Comparison of ENCODE assay signal across 39 mouse cellular contexts in genomic region chr11:53774659-53775255, GRCm38 (mm10). TPM values are rescaled to one million over a fixed set of nuclear protein-coding genes. Genes with fewer than 3 reads are reported as not detected.
A peak's percentile ranks its signal among the peaks of the same experiment; 100 is the strongest.
DNase-seq lines count a peak whose midpoint lies in the region; ATAC-seq lines count a peak whose summit lies in the region.
"Had no signal": no experiment of that assay in that cellular context is flagged by ENCODE, and none has a peak within 500 bp of the region (broad histone marks: within the 10 kb centered on the region; RNA-seq: fewer than 3 reads in every experiment).

No protein-coding gene starts in this region.

- no peak overlapping the region for H3K4me2 ChIP-seq in midbrain, embryonic 11.5 days
- no peak overlapping the region for H3K4me2 ChIP-seq in midbrain, embryonic 15.5 days
- H3K4me2 ChIP-seq: embryonic facial prominence, embryonic 13.5 days; forebrain, embryonic 15.5 days; heart, embryonic 11.5 days; hindbrain, embryonic 14.5 days; midbrain, embryonic 13.5 days had no signal

- H3K9me3 ChIP-seq in midbrain, embryonic 11.5 days (ENCODE audit: control insufficient read depth, low read length): no peaks in the 10 kb centered on the region
- no peaks in the 10 kb centered on the region for H3K9me3 ChIP-seq in midbrain, embryonic 15.5 days
- H3K9me3 ChIP-seq: embryonic facial prominence, embryonic 13.5 days; forebrain, embryonic 10.5 days; forebrain, embryonic 15.5 days; megakaryocyte, embryonic 14.5 days; midbrain, embryonic 13.5 days had no signal

- no peak overlapping the region for H3K4me3 ChIP-seq in midbrain, embryonic 11.5 days (ENCODE audit: low read depth, low read length)
- H3K4me3 ChIP-seq in midbrain, embryonic 15.5 days: no peak overlapping the region
- H3K4me3 ChIP-seq: embryonic facial prominence, embryonic 13.5 days; forebrain, embryonic 10.5 days; forebrain, embryonic 15.5 days; midbrain, embryonic 13.5 days had no signal

- peaks cover 4% of the 10 kb centered on the region for H3K4me1 ChIP-seq in midbrain, embryonic 11.5 days (ENCODE audit: control insufficient read depth, insufficient read depth, low read length)
- peaks cover 10% of the 10 kb centered on the region for H3K4me1 ChIP-seq in midbrain, embryonic 15.5 days

- no peaks in the 10 kb centered on the region for H3K36me3 ChIP-seq in midbrain, embryonic 11.5 days (ENCODE audit: control insufficient read depth, insufficient read depth, low read length)
- no peaks in the 10 kb centered on the region for H3K36me3 ChIP-seq in midbrain, embryonic 15.5 days (replicated peaks)
- H3K36me3 ChIP-seq: forebrain, embryonic 15.5 days; midbrain, embryonic 13.5 days had no signal

- intact Hi-C loops in heart, postnatal 10 days (cut with DNase I): no loop called here

- no peak overlapping the region for H3K9ac ChIP-seq in midbrain, embryonic 11.5 days (ENCODE audit: low read length)
- H3K9ac ChIP-seq in midbrain, embryonic 15.5 days: no peak overlapping the region
- H3K9ac ChIP-seq: forebrain, embryonic 15.5 days; hindbrain, embryonic 14.5 days; midbrain, embryonic 13.5 days had no signal

- peaks cover 2% of the 10 kb centered on the region; the same call in 1 of the 2 replicates for H3K27me3 ChIP-seq in midbrain, embryonic 11.5 days (ENCODE audit: control insufficient read depth, insufficient read depth, low read length)
- H3K27me3 ChIP-seq in midbrain, embryonic 15.5 days (replicated peaks): peaks cover 17% of the 10 kb centered on the region; the same call in 1 of the 2 replicates
- H3K27me3 ChIP-seq: forebrain, embryonic 15.5 days; megakaryocyte, embryonic 14.5 days had no signal

- no peak for ATAC-seq in midbrain, embryonic 11.5 days (ENCODE audit: low FRiP score)
- ATAC-seq in midbrain, embryonic 15.5 days (replicated peaks): no peak
- peak; percentile 5 for ATAC-seq in inflammation-experienced regulatory T-cells, adult 6 months
- ATAC-seq: forebrain, embryonic 15.5 days; midbrain, embryonic 13.5 days had no signal

- peak; percentile 17 to 64 for DNase-seq in heart, adult 18-20 months
- DNase-seq in heart, postnatal 10 days: no peak
- DNase-seq in midbrain, embryonic 11.5 days (ENCODE audit: low spot score, missing footprints): peak; percentile 17
- DNase-seq in CD4-positive, CD25-positive, alpha-beta regulatory T cell, adult 2 months (ENCODE audit: low read depth, low spot score): peak; percentile 42
- DNase-seq in kidney, adult 9 months: no peak
- no peak for DNase-seq in cerebellum, adult 9-11 months
- DNase-seq: B cell, adult 2 months; cerebellum, adult 8-10 months; cerebellum, postnatal 36 days; embryo, embryonic 11 days; kidney, adult 8-10 months; kidney, postnatal 10 days; layer of hippocampus, postnatal 36 days; liver; lung, postnatal 4 days; right cerebral cortex, postnatal 14 days; thymus, postnatal 4 days had no signal

- no peak overlapping the region for H3K27ac ChIP-seq in midbrain, embryonic 11.5 days (ENCODE audit: low read depth, low read length)
- H3K27ac ChIP-seq in midbrain, embryonic 15.5 days: no peak overlapping the region
- H3K27ac ChIP-seq: embryonic facial prominence, embryonic 13.5 days; forebrain, embryonic 10.5 days; forebrain, embryonic 15.5 days; hindbrain, embryonic 14.5 days; midbrain, embryonic 13.5 days had no signal

- 88% methylated on average over 13 of the region's 13 CpGs for WGBS in midbrain, embryonic 11.5 days
- WGBS in midbrain, embryonic 15.5 days: 85% methylated on average over 13 of the region's 13 CpGs

RNA-seq across cellular contexts. Expression of gene Gm17334, which starts 1.8 kb away (rescaled TPM):
- total RNA-seq in heart, adult 18-20 months (2021): under 1 TPM in 1 of 2 experiments, not detected in 1; 0.30 TPM
- total RNA-seq in heart, postnatal 10 days (2021): under 1 TPM in 1 of 2 experiments, not detected in 1; 0.30 TPM
- polyA plus RNA-seq in midbrain, embryonic 11.5 days (2014; fragmentation: Nextera tagmentation; extraction: Ambion mirVana): not detected in 2 replicates
- not detected in 2 replicates for polyA plus RNA-seq in midbrain, embryonic 15.5 days (2015; fragmentation: Nextera tagmentation; extraction: Ambion mirVana)
- polyA plus RNA-seq in inflammation-experienced regulatory T-cells, adult 6 months (2017; shearing (Covaris generic)): 1 to 10 TPM; 5.6 to 9.0 (median 6.7) TPM
- total RNA-seq: gastrocnemius, adult 18-20 months; monocyte, adult 5-6 weeks had no signal
- polyA plus RNA-seq: embryonic facial prominence, embryonic 13.5 days; forebrain, embryonic 10.5 days; forebrain, embryonic 15.5 days; hindbrain, embryonic 14.5 days; limb, embryonic 11.5 days; midbrain, embryonic 13.5 days; neural tube, embryonic 14.5 days had no signal

RNA-seq across cellular contexts. Expression of gene Irf1, which starts 4.9 kb away (rescaled TPM):
- total RNA-seq in heart, adult 18-20 months (2021): 10 to 100 TPM; 18.7 to 23.9 TPM
- 10 to 100 TPM; 15.3 to 18.4 TPM for total RNA-seq in heart, postnatal 10 days (2021)
- 2.8 and 3.7 TPM in 2 replicates for polyA plus RNA-seq in midbrain, embryonic 11.5 days (2014; fragmentation: Nextera tagmentation; extraction: Ambion mirVana)
- polyA plus RNA-seq in midbrain, embryonic 15.5 days (2015; fragmentation: Nextera tagmentation; extraction: Ambion mirVana): 2.6 and 3.1 TPM in 2 replicates
- polyA plus RNA-seq in inflammation-experienced regulatory T-cells, adult 6 months (2017; shearing (Covaris generic)): 100 to 1,000 TPM; 273 to 355 (median 291) TPM

RNA-seq across cellular contexts. Expression of gene Il5, which starts 54.2 kb away (rescaled TPM):
- total RNA-seq in heart, adult 18-20 months (2021): not detected
- not detected for total RNA-seq in heart, postnatal 10 days (2021)
- polyA plus RNA-seq in midbrain, embryonic 11.5 days (2014; fragmentation: Nextera tagmentation; extraction: Ambion mirVana): not detected in 2 replicates
- not detected in 2 replicates for polyA plus RNA-seq in midbrain, embryonic 15.5 days (2015; fragmentation: Nextera tagmentation; extraction: Ambion mirVana)
- not detected for polyA plus RNA-seq in inflammation-experienced regulatory T-cells, adult 6 months (2017; shearing (Covaris generic))
- total RNA-seq: adrenal gland, adult 18-20 months; adrenal gland, postnatal 4 days; gastrocnemius, adult 18-20 months; gastrocnemius, postnatal 4 days; hematopoietic stem cell, adult 5-6 weeks; layer of hippocampus, postnatal 36 days; left cerebral cortex, postnatal 14 days; monocyte, adult 5-6 weeks had no signal
- polyA plus RNA-seq: embryonic facial prominence, embryonic 13.5 days; forebrain, embryonic 15.5 days; heart, embryonic 11.5 days; heart, embryonic 16.5 days; hindbrain, embryonic 14.5 days; intestine, embryonic 14.5 days; liver, embryonic 16.5 days; lung, embryonic 16.5 days; midbrain, embryonic 13.5 days; neural tube, embryonic 14.5 days had no signal

Comparison
In these comparisons a context has a peak if more than half of its experiments do, and no peak if none do; other contexts are left out.
1. DNase-seq: peak in heart, adult 18-20 months (2 of 2), midbrain, embryonic 11.5 days (single experiment) and CD4-positive, CD25-positive, alpha-beta regulatory T cell, adult 2 months (single experiment); none in heart, postnatal 10 days (0 of 2), kidney, adult 9 months (single experiment) and cerebellum, adult 9-11 months (single experiment).
2. RNA of gene Irf1, which starts 4.9 kb away (polyA plus RNA-seq): 273 to 355 TPM in inflammation-experienced regulatory T-cells, adult 6 months; 2.8 to 3.7 TPM in midbrain, embryonic 11.5 days and 2.6 to 3.1 TPM in midbrain, embryonic 15.5 days; every median in the first group is over 10 times any median in the second.